Mouse (Mus musculus): ENCODE results near the gene Gpr4.

Gpr4 gene

DNA sequence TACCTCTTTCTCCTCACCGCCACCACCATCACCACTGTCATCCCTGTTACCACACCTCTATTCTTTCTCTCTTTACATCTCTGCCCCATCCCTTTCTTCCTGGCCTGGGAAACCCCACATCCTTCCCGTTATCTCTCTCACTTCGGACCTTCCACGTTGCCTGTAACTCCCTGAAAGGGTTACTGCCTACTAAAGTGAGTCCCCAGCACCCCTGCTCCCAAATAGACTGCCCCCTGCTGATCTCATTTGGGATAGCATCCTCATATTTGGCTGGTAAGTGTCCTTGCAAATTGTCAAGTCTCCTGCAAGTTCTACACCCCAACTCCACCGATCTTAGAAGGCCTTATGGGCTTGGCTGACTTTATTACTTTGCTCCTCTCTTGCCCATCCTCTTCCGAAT lies 15.7 kb upstream of the Gpr4 start:
- DNase-seq, result peak in 1 of 2 experiments; percentile 47

DNA sequence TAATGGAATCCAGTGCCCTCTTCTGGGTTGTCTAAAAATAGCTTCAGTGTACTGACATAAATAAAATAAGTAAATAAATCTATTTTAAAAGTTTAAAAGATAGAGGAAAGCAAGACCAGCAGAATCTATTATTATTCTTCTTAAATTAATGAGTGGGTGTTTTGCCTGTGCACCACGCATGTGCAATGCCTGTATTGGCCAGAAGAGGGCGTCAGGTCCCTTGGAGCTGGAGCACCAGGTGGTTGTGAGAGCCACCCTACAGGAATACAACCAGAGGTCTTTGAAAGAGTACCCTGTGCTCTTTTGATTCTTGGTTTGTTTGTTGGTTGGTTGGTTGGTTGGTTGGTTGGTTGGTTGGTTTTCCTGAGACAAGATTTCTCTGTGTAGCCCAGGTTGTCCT lies 14.4 kb upstream of the Gpr4 start:
- peak in 1 of 2 experiments; percentile 46 for DNase-seq

DNA sequence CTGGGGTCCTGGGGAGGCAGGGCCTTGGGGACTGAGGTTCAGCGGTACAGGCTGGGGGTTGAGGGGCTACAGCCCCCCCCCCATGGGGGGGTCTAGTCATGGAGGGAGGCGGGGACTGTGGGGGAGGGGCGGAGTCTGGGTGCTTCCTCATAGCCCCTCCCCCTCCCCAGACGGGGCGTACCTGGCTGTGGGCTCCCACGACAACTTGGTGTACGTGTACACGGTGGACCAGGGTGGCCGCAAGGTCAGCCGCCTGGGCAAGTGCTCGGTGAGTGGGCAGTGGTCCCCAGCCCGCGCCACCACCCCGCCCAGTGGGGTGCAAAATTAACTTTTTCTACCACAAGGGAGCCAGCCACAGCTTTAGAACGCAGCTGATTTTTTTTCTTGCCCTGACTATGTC lies 10.7 kb upstream of the Gpr4 start:
- no peak for DNase-seq

DNA sequence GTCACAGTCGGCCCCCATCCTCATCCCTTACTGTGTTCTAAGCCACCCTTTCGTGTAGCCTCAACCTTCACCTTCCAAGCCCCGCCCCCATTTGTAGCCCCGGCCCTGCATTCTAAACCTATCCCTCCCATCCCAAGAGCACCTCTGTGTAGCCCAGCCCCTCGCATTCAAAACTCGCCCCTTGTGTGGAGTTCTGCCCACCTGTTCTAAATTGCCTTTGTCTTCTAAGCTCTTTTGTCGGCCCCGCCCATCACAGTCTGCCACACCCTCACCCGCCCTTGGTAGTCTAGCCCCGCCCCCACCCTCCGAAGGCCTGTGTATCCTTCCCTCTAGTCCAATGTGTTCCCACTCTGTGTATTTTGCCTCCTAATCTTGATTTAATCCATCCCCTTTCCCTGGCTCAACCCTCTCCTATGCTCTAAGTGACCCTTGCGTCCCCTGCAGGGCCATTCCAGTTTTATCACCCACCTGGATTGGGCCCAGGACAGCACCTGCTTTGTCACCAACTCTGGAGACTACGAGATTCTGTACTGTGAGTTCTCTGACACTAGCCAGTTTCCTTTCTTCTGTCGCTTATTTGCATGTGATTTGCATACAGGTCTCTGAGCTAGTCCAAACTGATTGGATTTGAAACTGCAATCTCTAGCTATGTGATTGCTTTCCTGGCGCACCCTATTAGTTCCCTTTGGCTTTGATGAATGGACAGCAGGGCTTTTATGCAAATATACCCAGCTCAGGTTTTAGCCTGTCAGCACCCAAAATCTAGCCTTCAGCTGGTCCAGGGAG lies 10.1 kb upstream of the Gpr4 start:
- no peak for DNase-seq

DNA sequence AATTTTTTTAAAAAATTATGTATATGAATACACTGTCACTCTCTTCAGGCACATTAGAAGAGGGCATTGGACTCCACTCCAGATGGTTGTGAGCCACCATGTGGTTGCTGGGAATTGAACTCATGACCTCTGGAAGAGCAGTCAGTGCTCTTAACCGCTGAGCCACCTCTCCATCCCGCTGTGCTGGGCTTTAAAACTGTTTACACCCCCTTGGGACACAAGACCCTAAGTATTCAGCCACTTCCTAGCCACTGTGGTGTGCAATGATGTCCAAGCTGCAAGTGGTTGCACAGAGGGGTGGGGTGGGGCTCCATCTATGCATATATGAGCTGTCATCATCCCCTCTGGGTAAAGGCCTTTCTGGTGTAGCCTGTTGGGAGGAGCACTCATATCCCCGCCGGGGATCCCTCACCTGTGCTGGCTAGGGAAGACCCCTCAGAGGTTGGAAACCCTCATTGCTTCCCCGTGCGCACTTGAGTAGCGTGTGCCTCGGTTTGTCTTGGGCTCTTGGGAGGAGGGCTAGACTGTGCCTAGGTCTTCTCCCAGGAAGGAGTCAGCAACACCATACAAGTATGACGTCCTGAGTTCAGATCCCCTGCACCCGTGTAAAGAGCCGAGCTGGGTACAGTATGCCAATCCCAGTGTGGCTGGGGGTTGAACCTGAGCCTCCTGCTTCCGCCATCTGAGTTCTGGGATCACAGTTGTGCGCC lies 4.0 kb upstream of the Gpr4 start:
- DNase-seq, result no peak

DNA sequence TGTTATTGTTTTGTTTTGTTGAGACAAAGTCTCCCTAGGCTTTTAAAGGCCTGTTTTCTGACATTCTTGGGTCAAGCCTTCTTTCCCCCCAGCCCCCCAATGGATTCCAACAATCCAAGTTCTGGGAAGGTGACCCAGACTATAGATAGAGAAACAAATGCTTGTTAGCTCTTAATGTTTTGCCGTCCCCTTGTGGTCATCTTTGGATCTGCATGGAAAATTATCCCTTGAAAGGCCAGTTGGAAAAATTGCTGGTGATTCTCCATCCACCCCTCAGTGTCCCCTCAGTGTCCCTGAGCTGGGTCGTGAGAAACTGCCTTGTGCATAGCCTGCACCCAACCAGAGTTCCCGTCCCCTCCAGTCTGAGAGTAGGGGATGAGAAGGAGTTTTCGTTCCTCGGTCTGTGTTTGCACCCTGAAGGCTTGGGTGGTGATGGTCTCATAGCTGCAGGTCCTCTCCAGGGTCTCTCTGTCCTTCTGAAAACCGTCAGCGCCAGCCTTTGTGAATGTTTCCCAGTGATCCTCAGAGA lies 3.3 kb upstream of the Gpr4 start:
- no peak for DNase-seq

DNA sequence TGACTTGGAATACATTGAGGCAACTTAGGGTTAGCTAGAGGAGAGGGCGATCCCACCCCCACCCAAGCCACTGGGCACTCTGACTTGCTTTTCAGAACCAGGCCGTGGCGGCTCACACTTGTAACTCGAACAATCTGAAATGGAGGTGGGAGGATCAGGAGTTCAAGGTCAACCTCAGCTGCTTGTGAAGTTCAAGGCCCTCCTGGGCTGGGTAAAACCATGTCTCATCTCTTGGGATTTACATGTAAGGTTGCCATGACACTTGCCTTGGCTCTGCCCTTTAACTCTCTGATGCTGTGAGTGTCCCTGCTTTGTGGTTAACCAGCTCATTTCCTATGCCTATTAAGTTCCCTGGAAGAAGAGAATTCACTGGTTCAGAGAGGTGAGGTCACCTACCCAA lies 2.8 kb upstream of the Gpr4 start:
- DNase-seq, result no peak

DNA sequence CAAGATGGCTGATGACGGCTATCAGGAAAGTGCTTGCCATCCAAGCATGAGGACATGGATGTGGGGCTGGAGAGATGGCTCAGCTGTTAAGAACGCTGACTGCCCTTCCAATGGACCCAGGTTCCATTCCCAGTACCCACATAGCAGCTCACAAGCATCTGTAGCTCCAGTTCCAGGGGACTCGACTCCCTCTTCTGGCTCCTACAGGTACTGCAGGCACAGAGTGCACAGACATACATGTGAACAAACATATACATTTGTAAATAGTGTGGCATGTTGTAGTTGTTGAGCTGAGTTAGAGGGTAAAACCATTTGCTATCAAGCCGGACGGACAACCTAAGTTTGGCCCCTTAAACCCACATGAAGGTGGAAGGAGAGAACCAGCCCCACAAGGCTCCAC lies 2.3 kb upstream of the Gpr4 start:
- DNase-seq, result no peak

DNA sequence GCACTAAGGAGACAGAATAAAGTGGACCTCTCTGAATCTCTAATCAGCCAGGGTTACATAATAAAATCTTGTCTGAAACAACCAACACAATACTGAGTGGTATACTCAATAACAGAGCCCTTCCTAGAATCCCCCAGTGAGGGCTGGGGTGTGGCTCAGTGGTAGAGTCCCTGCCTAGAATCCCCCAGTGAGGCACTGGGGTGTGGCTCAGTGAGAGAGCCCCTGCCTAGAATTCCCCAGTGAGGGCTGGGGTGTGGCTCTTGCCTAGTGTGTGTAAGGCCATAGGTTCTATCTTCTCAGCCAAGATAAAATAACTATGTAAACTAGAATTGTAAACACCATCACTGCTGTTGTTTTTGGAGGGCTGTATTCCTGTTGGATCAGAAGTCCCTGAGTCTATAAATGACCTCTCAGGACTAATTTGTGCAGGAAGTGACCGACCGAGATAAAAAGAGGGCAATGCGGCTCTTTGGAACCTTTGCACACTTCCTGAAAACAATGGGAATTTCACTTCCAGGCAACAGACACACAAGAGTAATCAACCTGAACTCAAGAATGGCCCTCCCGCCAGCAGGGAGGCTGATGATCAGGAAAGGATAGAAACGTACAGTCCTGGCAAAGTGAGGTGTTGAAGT lies 1.2 kb upstream of the Gpr4 start:
- DNase-seq, result no peak

DNA sequence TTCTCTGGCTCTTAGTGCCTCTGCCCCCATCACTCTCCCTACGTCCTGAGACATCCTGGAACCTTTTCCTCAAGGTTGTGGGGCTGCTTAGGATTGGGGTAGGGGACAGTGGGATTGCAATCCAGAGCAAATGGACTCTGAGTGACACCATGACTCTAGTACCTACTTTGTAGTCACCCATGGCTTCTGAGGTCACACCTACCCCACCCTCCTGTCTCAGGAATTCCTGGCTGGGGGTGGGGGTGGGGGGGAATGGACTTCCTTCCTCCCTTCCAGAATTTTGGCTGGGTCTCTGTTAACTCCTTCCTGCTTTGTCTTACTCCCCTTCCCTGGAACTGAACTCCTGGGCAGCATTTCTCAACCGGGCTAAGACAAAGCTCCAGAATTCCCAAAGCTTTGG lies 1.0 kb downstream of the Gpr4 start:
- DNase-seq, result no peak

DNA sequence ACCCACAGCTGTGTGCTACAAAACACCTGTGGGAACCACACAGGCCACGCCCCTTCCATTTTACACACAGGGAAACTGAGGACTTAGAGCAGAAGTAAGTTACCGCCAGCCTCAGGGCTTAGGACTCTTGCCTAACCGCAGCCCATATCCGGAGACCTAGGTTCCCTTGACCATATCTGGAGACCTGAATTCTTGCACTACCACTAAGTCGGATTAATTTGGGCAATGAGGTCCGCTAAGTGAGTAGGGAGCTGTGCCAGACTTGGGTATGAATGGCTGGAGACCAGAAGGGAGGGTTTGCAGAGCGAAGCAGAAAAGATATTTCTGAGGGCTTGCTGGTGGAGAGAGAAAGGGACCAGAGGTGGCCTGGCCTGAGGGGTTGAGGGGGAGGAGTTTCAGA lies 2.0 kb downstream of the Gpr4 start:
- DNase-seq, result no peak

DNA sequence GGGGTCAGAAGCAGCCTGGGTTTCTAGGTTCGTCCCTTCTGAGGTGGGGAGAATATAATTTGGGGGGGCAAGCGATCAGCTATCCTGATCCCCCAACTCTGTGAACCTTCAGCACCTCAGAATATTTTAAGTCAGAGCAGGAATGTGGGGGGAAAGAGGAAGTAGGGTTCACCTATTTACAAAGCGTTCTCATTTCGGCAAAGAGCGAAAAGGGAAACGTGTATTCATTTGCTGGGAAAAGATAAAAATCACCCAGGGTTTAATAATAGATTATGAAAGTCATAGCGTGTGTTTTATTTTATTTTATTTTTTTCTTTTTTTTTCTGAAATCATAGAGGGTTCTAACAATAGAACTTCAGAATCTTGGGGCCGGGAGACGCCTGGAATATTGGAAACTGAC lies 2.6 kb downstream of the Gpr4 start:
- DNase-seq, result no peak

DNA sequence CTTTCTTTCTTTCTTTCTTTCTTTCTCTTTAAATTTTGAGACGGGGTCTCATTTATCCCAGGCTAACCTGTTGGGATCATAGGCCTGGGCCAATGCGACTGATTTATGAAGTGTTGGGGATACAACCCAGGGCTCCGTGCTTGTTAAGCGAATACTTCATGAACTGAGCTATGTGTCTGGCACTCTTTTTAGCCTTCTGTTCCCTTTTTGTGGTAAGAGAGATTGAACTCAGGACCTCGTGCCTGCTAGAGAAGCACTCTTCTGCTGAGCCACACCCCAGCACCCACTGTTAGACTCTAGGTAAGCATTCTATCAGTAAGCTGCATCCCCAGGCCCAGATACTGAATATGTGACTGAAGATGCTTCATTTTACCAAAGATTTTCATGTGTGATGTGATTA lies 5.2 kb downstream of the Gpr4 start:
- DNase-seq, result no peak

DNA sequence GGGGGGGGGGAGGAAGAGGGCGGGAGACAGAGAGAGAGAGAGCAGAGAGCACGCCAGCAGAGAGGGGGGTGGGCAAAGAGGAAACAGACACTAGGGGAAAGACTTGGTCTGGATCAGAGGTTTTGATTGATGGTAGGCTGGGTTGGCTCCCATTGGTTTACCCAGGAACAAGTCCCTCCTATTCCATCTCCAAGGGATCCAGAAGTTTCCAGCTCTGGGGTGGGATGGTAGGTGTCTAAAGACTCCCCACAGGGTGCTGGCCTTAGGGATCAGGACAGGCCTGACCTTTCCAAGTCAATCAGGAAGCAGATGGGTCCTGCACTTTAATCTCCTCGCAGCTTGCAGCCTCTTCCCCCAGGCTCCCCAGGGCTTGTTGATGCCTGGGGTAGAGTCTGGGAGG lies 5.6 kb downstream of the Gpr4 start:
- DNase-seq, result no peak

DNA sequence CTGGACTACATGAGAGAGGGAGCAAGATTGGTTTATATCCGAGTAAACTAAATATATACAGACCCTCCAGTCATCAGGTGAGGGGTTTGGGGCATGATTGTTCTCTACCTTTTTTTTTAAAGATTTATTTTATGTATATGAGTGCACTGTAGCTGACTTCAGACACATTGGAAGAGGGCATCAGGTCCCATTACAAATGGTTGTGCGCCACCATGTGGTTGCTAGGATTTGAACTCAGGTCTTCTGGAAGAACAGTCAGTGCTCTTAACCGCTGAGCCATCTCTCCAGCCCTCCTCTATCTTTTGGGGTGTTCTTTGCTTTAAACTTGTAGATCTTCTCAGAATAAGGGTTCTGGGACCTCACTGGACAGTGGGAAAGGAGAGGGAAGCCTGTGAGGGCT lies 7.7 kb downstream of the Gpr4 start:
- DNase-seq, result no peak

DNA sequence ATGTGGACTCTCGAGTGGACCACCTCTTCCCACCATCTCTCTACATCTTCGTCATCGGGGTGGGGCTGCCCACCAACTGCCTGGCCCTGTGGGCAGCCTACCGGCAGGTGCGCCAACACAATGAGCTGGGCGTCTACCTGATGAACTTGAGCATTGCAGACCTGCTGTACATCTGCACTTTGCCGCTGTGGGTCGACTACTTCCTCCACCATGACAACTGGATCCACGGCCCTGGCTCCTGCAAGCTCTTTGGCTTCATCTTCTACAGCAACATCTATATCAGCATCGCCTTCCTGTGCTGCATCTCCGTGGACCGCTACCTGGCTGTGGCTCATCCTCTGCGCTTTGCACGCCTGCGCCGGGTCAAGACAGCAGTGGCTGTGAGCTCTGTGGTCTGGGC lies 9.9 kb downstream of the Gpr4 start:
- no peak for DNase-seq

DNA sequence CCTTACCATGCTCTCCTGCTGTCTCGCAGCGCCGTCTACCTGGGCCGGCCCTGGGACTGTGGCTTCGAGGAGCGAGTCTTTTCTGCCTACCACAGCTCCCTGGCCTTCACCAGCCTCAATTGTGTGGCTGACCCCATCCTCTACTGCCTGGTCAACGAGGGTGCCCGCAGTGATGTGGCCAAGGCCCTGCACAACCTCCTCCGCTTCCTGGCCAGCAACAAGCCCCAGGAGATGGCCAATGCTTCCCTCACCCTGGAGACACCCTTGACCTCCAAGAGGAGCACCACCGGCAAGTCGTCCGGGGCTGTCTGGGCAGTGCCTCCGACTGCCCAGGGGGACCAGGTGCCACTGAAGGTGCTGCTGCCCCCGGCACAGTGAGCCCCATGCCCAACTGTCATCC lies 10.5 kb downstream of the Gpr4 start:
- DNase-seq, result no peak

DNA sequence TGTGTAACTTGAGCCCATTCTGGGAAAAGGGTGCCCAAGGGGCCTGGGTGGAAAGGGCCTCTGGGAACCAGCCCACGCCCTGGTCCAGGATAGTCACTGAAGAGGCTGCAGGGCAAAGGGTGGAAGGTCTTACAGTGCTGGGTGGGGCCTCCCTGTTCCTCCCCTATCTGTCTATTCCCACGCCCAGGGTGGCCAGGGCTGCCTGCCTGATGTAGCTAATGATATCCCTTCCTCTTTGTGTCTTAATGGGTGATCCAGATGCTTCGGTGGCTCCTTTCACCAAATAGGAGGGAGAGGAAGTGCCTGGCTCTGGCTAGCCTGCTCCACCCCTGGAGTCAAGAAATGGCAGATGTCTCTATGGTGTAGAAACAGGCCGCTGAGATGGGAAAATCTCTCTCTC lies 12.6 kb downstream of the Gpr4 start:
- DNase-seq, result no peak

DNA sequence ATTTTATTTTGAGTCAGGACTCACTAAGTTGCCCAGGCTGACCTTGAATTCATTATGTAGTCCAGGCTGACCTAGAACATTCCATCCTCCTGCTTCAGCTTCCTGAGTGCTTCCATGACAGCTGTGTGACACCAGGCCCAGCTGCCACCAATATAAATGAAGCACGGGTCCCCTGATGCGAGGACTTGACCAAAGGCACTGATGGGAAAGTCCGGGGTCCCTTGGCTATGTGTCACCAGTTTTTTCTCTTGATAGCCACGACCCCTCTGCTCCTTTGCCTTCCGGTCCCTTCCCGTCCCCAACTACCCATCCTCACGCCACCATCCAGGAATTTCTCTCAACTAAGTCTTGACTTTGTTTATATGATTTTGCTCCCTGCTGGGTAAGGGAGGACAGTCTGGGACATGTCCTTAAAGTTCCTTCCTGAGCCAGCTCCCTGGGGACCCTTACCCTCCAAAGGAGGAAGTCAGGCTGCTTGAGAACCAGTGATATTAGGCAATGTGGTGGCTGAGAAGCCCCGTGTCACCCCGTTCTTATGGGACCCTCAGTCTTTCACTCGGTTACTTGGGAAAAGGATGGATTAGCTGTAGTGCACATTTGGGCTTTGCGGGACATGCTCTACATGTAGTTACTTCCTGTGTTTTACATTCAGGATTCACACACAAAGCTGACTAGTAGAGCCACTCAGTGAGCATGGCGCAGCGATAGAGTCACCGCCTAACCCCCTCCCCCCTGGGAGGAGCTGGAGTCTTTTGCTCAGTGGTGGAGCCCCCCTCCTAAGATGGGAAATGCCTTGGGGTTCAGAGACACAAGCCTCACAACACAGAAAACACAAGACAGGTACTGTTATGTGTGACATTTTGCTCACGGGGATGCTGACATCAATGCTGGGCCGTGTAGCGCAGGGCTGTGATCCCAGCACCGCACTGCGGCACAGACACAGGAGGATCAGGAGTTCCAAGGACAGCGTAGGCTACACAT lies 14.8 kb downstream of the Gpr4 start:
- DNase-seq, result no peak

DNA sequence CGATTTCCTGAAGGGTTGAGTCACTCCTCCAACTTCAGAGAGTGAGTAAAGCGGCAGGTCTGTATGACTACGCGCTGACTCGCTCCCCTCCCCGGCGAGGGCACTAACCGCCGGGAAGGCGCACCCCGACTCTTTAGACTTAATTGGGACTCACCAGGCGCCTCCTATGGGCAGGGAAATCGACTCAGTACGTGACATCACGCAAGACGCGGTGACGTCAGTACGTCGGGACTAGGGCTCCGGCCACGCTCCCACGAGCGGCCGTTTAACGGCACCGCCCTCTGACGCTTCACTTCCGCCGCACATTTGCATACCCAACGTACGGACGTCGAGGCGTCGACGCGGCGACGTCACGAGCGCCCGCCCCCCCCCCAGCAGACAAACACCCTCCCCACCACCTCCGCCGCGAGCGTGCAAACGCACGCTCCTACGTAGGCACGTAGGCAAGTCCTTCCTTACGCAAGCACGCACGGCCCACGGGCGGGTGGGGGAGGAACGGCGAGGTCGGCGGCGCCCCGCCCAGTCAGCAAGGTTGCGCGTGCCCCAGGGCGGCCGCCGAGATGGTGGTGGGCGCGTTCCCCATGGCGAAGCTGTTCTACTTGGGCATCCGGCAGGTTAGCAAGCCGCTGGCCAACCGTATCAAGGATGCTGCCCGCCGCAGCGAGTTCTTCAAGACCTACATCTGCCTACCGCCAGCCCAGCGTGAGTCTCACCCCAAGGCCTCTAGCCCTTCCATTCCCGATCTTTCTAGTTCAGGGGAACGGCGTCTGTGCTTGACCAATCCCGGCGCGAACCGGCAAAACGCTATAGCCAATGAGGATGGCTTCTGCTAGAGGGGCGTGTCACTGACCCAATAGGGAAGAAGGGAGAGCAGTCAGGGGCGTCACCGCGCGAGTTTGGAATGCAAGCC lies 15.8 kb downstream of the Gpr4 start, which contains the start of gene Opa3:
TSS of gene Opa3 (plus strand) at position 452 of the 910 bp plus-strand sequence.
- DNase-seq, result peak; percentile 98

DNA sequence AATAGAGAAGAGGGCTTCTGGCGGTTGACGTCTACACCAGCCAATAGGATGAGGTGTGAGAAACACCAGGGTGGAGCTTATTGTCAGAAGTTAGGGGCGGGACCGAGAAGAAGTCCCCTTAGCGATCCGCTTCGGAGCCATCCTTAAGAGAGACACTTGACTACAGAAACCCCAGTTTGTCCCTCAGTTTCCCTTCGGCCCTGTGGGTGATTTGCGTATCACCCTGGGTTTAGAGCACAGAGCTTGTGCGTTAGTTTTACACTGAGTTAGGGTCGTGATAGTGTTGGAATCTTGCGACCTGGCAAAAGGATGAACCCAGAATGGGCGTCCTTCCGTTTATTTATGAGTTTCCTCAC lies 16.4 kb downstream of the Gpr4 start:
- DNase-seq, result no peak

DNA sequence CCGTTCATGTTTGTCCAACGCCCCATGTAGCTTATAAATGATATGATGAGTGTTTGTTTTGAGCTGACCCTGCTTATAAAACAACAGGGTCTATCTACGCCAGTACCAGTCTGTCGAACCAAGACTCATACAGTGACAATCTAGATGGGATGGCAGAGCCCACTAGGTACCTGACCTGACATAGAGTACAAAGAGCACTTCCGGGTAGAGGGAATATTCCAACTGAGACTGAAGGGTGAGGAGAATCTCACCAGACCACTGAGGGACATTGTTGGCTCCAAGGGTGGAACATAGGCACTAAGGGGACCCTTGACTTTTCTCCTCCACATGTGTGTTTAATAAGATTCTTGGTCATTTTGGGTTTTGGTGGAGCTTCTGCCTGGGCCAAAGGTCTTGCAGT lies 17.1 kb downstream of the Gpr4 start:
- DNase-seq, result no peak
